Comparison of ENCODE assay signal across 8 mouse cellular contexts in genomic region chr4:148558297-148559000, GRCm38 (mm10). TPM values are rescaled to one million over a fixed set of nuclear protein-coding genes. Genes with fewer than 3 reads are reported as not detected.
DNase-seq lines count a peak whose midpoint lies in the region; ATAC-seq lines count a peak whose summit lies in the region.

Gene Exosc10 (plus strand): TSS chr4:148558429.

- under 1% methylated on average over 63 of the region's 63 CpGs for WGBS in heart, embryonic 14.5 days
- WGBS in liver, embryonic 13.5 days (ENCODE audit: insufficient replicate concordance) = under 1% methylated on average over 63 of the region's 63 CpGs
- under 1% methylated on average over 63 of the region's 63 CpGs for WGBS in stomach, embryonic 16.5 days

- H3K36me3 ChIP-seq in heart, embryonic 14.5 days (ENCODE audit: control insufficient read depth, insufficient read depth, low read length) = peaks cover 72% of the 10 kb centered on the region
- H3K36me3 ChIP-seq in liver, embryonic 13.5 days = peaks cover 59% of the 10 kb centered on the region
- peaks cover 10% of the 10 kb centered on the region; the same call in 1 of the 2 replicates for H3K36me3 ChIP-seq in stomach, embryonic 16.5 days (ENCODE audit: control insufficient read depth, insufficient read depth, low read length)

- no peaks in the 10 kb centered on the region for H3K4me1 ChIP-seq in brown adipose tissue, adult 24 weeks (ENCODE audit: control insufficient read depth, insufficient read depth, insufficient read length, low read length)
- H3K4me1 ChIP-seq in heart, embryonic 14.5 days (ENCODE audit: control insufficient read depth in 2 of 2, insufficient read depth in 2 of 2, low read length in 2 of 2) = peaks cover 2 to 7% of the 10 kb centered on the region in 2 experiments; a peak in 3 of 4 replicates
- H3K4me1 ChIP-seq in liver, embryonic 13.5 days (replicated peaks) = peaks cover 14% of the 10 kb centered on the region
- H3K4me1 ChIP-seq in stomach, embryonic 16.5 days (ENCODE audit: control insufficient read depth, insufficient read depth, low read length) = peaks cover 6% of the 10 kb centered on the region

- peak within 1 kb of the TSS; percentile 90 for H3K27ac ChIP-seq in brown adipose tissue, adult 24 weeks (replicated peaks; ENCODE audit: low read depth, low read length)
- peak within 1 kb of the TSS; percentile 81 to 90 for H3K27ac ChIP-seq in heart, embryonic 14.5 days (replicated peaks in 1 of 2; ENCODE audit: control insufficient read depth in 1 of 2, insufficient read depth in 1 of 2, low read depth in 2 of 2, low read length in 2 of 2)
- peak within 1 kb of the TSS; percentile 72 for H3K27ac ChIP-seq in liver, embryonic 13.5 days
- H3K27ac ChIP-seq in stomach, embryonic 16.5 days (ENCODE audit: low read length) = peak within 1 kb of the TSS; percentile 84

- peak within 1 kb of the TSS; percentile 96 for H3K4me3 ChIP-seq in brown adipose tissue, adult 24 weeks (ENCODE audit: insufficient read depth, low read depth, low read length)
- H3K4me3 ChIP-seq in heart, embryonic 14.5 days (ENCODE audit: control insufficient read depth in 1 of 2, insufficient read depth in 1 of 2, low read depth in 1 of 2, low read length in 2 of 2) = peak within 1 kb of the TSS; percentile 72 to 88
- H3K4me3 ChIP-seq in liver, embryonic 13.5 days (replicated peaks) = peak within 1 kb of the TSS; percentile 88
- H3K4me3 ChIP-seq in stomach, embryonic 16.5 days (replicated peaks; ENCODE audit: low read length) = peak within 1 kb of the TSS; percentile 61

- ATAC-seq in heart, embryonic 14.5 days (ENCODE audit: insufficient number of reproducible peaks, insufficient read depth, low FRiP score, low read depth) = peak; percentile 85
- peak; percentile 91 for ATAC-seq in liver, embryonic 13.5 days (ENCODE audit: low read depth)
- peak; percentile 94 for ATAC-seq in stomach, embryonic 16.5 days (ENCODE audit: insufficient read depth, low FRiP score)

- peak within 1 kb of the TSS; percentile 89 for H3K4me2 ChIP-seq in heart, embryonic 14.5 days (ENCODE audit: low read length)
- H3K4me2 ChIP-seq in liver, embryonic 13.5 days = peak within 1 kb of the TSS; percentile 89
- peak within 1 kb of the TSS; percentile 76 for H3K4me2 ChIP-seq in stomach, embryonic 16.5 days (ENCODE audit: low read depth, low read length)

- peak; percentile 96 for DNase-seq in CD4-positive, CD25-positive, alpha-beta regulatory T cell, adult 2 months (ENCODE audit: low read depth, low spot score)
- DNase-seq in fibroblast of lung, adult 2 months (ENCODE audit: low read depth) = peak; percentile 67
- peak; percentile 92 for DNase-seq in kidney, postnatal 14 days
- DNase-seq in liver, embryonic 13.5 days = peak; percentile 69
- peak; percentile 88 for DNase-seq in neural tube, embryonic 10.5 days (ENCODE audit: extremely low spot score, low spot score)

- peak within 1 kb of the TSS; percentile 91 for H3K9ac ChIP-seq in heart, embryonic 14.5 days (ENCODE audit: low read length)
- H3K9ac ChIP-seq in liver, embryonic 13.5 days = peak within 1 kb of the TSS; percentile 89
- peak within 1 kb of the TSS; percentile 87 for H3K9ac ChIP-seq in stomach, embryonic 16.5 days (ENCODE audit: low read length)

- no peaks in the 10 kb centered on the region for H3K27me3 ChIP-seq in heart, embryonic 14.5 days (ENCODE audit: control insufficient read depth, insufficient read depth, low read length)
- H3K27me3 ChIP-seq in liver, embryonic 13.5 days = no peaks in the 10 kb centered on the region
- no peaks in the 10 kb centered on the region for H3K27me3 ChIP-seq in stomach, embryonic 16.5 days (ENCODE audit: control insufficient read depth, insufficient read depth, low read length)

- no peaks in the 10 kb centered on the region for H3K9me3 ChIP-seq in heart, embryonic 14.5 days (ENCODE audit: control insufficient read depth, low read length)
- no peaks in the 10 kb centered on the region for H3K9me3 ChIP-seq in liver, embryonic 13.5 days (replicated peaks)
- H3K9me3 ChIP-seq in stomach, embryonic 16.5 days (replicated peaks; ENCODE audit: control insufficient read depth, low read length) = no peaks in the 10 kb centered on the region

RNA-seq across cellular contexts. Expression of gene Exosc10, which starts in this region (rescaled TPM):
- 18.8 and 32.4 TPM in 2 replicates for polyA plus RNA-seq in brown adipose tissue, adult 24 weeks (2012; ENCODE audit: insufficient read depth, insufficient read length, missing spikeins)
- 61.2 and 66.6 TPM in 2 replicates for polyA plus RNA-seq in heart, embryonic 14.5 days (2014; fragmentation: Nextera tagmentation; extraction: Ambion mirVana)
- 44.5 and 52.1 TPM in 2 replicates for polyA plus RNA-seq in liver, embryonic 13.5 days (2015; fragmentation: Nextera tagmentation; extraction: Ambion mirVana)
- 76.3 and 77.1 TPM in 2 replicates for polyA plus RNA-seq in stomach, embryonic 16.5 days (2015; fragmentation: Nextera tagmentation; extraction: Ambion mirVana)

Comparison
In these comparisons a context has a peak if more than half of its experiments do, and no peak if none do; other contexts are left out.
1. Peak in every context shown above with its lines: DNase-seq, ATAC-seq, H3K4me3 ChIP-seq and H3K27ac ChIP-seq.